Mouse (Mus musculus) T-cell, adult 2 months (primary cell): ENCODE measurements around the gene Mfsd1.

ENCODE experiments used
- DNase-seq: peaks from one replicate; pipeline ENCODE4 v3.0.0; 2022; ENCODE audit warnings: low spot score

The Mfsd1 gene

DNA sequence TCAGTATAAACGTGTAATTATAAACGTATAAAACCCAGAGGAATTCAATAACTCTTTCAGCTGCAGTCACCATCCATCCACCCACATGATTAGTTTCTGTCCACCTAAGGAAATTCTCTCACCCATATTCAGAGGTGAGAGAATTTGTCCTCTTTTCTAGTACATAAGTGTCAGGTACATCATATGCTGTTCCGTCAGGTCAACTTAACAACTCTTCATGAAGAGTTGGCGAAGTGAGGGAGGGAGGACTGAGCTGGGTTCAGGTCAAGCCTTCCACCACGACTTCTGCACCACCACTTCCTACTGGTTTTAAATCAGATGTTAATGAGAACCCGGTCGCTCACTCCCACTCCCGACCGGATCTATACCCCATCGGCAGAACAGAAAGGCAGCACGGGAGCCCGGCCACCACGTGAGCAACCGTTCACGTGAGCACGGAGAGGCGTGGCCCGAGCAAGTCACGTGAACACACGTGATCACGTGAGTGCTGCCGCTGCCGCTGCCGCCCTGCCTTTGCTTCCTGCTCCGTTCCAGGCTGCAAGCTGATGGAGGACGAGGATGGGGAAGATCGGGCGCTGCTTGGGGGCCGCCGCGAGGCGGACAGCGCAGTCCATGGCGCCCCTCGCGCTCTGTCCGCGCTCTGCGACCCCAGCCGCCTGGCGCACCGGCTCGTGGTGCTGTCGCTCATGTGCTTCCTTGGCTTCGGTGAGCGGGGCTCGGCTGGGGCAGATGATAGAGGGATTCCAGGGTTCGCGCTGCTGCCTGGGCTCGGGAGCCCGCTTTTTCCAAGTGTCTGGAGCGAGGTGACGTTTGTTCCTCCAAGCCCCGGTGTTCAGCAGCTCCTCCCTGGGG is at the start of gene Mfsd1:
TSS of gene Mfsd1 (plus strand) at position 469 of the 852 bp plus-strand sequence.
- DNase-seq, result peak; percentile 88

DNA sequence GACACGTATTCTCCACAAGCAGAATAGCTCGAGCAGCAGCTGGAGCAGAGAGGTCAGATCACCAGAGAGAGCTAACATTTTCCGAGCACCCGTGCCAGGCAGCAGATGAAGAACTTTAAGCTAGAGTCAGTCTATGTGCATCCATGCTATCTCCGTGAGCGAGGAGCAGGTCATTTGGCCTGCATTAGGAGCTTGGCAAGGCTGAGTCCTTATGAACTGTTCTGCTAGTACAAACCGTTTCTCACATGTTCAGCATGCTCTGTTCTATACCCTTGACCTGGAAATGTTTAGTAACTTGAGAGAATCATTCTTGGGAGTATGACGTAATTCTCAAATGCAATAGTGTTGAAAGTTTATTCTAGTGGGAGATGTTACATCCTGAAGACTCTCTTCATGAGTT is 38.9 kb upstream of the Mfsd1 start:
- DNase-seq, result no peak

DNA sequence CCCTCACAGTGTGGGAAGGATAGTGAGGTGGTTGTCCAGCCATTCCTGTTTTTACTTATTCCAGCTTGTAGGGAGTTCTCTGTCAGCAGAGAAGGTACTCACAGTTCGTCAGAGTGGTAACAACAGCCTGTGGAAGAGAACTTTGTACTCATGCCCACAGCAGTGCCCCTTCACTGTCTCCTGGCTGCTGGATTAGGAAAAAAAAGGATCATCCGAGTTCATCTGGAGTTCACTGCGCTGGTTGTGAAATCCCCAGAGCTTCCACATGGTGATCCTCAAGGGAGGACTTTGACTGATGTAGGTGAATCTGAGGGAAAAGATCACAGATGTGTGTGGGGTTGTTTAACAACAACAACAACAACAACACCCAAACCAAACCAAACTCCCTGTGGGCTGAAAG is 31.3 kb upstream of the Mfsd1 start:
- DNase-seq, result no peak

DNA sequence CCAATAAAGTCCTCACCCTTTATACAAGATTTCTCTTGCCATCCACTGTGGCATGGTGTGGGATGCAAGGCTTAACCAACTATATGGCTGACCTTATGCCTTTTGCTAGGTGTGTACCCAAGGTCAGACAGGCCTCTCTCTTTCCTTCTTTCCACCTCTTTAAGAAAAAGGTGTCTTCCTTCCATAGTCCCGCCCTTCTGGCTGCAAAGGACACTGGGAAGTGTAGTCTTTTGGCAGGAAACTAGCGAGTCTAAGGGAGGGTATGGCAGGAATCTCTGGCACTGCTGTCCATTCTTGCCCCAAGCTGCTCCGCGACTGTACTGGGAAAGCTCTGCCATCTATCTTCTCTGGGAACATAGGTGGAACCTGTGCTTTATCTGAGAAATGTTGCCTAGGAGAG is 29.3 kb upstream of the Mfsd1 start:
- no peak for DNase-seq

DNA sequence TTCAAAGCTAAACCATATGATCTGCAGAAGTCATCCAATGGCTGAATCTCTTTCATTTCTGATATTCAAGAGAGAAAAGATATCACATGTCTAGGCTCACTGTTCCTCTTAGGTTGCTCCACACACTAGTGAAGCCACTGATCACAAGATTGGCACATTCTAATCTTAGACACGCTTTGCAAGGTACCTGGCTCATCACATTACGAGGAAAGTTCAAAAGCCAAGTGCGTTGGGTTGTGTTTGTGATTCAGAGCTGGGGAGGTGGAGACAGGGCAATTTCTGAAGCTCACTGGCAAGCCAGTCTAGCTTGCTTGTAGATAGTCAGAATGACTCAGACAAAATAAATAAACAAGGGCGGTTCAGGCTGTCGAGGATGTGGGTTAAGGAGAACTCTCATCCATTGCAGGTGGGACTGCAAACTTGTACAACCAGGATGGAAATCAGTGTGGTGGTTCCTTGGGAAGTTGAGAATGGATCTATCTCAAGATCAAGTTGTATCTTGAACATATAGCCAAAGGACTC is 28.6 kb upstream of the Mfsd1 start:
- DNase-seq, result no peak

DNA sequence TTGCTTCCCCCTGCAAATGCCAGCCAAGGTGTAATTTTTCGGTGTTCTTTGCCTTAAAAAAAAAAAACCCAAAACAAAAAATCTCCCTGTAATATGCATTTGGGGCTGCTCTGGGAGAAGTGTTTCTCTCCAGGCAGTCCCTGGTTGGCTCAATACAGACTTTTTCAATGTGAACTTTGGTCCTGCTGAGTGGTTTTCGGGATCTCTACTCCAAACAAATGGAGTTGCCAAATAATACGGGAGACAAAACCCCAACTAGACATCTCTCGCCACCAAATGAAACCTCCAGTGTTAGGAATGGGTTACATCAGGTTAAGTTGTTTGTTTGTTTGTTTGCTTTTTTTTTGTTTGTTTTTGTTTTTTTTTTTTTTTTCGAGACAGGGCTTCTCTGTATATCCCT is 27.3 kb upstream of the Mfsd1 start:
- DNase-seq, result no peak

DNA sequence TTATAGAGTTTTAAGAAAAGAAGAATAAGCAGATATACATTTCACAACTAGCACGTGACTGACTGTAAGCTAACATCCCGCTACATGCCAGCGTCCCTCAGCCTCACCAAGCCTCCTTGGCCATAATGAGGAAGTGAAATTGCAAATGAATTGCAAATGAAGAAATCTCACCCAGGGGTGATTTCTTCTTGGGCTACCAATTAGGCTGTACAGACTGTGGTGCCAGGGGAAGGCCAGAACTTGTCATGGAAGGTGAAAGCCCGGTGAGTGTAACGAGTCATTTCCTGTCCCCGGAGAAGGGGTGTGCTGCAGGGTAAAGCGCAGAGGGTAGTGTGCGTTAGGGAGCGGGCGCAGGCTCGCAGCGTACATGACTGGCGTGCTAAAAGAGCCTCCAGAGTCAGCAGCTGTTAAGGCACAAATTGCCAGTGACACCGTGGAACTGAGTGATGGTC is 25.3 kb upstream of the Mfsd1 start:
- no peak for DNase-seq

DNA sequence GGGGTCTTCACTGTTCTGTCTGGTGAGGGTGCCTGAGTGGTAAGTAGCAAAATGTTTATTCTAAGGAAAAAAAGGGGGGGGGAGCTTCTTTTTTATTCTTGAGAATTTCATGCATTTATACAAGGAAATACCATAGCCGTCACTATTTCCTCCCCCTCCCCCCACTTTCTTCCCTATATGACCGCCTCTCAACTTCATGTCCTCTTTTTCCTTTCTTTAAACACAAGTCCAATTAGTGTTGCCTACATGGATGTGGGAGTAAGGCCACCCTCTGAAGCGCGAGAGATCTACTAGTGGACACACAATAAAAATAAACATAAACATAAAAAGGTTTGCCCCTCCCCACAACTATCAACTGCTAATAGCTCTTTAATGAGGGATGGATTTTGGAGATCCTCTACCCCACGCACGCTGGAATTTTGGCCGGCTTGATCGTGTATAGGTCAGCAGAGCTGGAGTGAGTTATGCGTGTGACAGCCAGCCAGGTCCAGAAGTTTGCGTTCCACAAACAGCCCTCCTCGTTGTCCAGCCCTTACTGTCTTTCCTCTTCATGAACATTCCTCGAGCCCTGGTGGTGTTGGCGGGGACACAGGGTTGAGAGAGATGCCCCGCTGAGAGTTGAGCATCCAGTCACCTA is 24.7 kb upstream of the Mfsd1 start:
- no peak for DNase-seq

DNA sequence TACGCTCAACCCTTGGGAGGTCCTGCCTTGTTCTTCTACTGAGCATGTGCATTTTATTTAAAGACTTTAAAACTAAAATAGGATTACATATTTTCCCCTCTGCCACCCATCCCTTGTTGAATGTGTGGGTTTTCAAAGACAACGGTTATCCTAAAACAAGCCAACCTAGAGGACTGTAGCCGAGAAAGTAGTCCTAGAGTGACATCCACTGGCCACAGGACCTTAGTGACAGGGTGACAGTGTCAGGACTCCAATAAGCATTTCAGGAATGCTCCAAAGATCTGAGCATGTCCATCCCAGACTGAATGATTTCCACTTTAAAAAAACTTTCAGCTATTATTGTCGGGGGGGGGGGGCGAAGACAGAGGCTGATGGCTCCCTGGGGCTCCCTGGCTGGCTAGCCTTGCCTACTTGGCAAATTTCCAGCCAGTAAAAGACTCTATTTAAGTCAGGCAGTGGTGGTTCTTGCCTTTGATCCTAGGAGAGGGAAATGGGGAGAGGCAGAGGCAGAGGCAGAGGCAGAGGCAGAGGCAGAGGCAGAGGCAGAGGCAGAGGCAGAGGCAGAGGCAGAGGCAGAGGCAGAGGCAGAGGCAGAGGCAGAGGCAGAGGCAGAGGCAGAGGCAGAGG is 17.7 kb upstream of the Mfsd1 start:
- DNase-seq, result no peak

DNA sequence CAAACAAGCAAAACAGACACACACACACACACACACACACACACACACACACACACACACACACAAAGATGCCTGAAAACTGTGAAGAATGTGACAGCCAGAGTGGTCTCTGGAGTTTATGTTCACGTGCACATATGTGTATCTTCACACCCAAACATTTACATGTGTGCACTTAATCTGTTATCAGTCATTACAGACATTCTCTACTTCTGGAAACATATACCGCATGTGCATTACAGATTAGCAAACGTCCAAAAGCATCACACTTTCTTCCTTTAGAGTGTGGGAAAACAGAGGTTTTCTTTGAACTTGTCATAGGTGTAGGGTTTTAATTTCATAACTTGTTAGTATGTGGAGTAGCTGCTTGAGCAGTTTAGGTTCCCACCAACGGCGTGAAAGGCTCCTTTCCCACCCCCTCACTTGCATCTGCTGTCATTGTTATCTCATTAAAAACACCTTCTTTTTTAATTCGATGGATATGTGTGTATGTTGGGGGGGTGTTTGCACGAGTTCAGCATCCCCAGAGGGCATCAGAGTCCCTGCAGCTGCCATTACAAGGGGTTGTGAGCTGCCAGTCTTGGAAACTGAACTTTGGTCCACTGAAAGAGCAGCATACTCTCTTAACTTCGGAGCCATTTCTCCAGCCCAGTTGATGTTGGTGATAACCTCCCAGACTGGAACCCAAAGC is 16.9 kb upstream of the Mfsd1 start:
- no peak for DNase-seq

DNA sequence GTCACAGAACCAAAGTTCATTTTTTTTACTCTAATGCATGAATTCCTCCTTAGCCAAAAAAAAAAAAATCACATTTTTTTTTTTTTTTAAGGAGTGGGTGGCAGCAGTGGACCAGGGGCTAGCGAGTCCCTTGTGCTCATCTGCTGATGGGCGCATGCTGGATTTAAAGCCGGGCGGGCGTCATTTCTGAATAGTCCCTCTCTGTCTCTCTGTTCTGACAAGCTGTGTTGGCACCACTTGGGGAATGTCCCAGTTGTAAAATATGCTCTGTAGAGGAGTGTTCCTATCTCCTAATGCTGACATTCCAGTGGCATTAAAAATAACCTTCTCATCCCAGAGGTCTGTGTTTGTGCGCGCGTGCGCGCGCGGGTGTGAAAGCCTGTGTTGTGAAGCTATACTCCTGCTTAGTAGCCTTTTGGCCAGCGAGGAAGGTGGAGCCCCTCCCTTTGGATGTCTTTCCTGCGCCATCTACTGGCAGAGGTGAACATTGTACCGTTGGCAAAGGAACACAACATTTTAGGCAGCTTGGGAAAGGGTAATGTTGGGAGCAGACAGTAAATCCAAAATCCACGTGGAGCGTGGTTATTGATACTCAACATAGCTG is 14.4 kb upstream of the Mfsd1 start:
- DNase-seq, result peak; percentile 28

DNA sequence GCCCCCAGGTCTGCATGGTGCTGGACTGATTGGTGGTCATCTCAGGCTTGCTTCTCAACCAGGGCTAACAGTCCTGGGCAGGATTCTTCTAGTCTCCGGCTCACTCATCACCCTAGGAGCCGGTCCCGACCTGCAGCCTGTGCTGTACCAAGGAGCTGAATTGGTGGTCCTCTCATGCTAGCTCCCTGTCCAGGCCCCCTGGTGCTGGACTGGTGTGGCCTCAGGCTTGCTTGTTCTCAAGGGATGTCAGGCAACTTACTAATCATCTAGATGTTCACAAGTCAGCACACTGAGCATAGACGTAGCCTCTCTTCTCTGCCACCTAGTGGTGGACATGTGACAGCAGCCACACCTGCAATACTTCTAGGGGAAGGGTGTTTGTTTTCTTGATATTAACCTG is 9.6 kb upstream of the Mfsd1 start:
- DNase-seq, result peak; percentile 26

DNA sequence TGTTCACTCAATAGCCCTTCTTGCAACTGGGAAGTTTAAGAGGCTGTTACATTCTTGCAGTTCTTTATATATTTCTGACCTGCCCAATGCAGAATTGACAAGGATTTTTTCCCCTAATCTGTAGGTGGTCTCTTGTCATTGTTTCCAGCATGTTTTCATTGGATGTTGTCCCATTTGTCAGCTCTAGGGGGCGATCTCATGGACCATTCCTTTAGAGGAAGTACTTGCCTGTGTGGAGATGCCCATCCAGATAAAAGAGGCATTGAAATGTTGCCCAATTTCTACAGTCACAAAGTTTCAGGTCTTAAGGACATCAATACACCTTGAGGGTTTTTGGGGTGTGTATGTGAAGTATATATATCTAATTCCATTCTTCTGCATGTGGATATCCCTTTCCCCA is 9.0 kb upstream of the Mfsd1 start:
- no peak for DNase-seq

DNA sequence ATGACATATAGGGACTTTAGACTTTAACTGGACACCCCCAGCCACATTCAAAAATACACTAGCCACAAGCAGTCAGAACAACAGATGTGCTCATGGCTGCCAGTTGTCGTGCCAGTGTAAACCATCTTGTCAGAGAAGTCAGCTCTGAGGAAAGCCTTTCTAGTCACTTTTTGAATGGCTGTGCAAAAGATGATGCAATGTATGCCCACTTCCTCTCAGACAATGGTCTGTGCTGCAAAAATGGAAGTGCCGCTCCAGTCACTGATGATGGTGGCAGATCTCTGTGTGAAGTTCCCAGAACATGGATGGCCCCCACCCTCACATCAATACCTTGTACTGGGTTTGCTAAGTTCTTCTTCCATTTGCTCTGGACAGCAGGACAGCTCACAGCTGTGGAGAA is 6.3 kb upstream of the Mfsd1 start:
- DNase-seq, result no peak

DNA sequence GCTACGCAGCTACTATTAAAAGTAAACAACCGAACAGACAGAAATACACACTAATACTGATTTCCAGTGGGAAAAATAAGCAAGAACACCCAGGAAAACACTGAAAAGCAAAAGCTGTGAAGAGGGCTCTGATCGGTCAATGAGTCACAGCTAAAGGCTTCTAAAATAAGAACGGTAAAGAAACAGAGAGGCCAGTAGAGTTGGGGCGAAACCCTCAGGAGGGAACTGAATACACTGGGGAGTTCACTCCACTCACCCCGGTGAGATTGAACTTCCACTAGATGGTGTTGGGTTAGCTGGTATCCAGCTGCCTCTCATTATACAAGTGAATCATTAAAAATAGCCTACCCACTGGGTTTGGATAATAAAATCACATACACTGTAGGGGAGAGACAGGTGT is 5.8 kb upstream of the Mfsd1 start:
- DNase-seq, result no peak

DNA sequence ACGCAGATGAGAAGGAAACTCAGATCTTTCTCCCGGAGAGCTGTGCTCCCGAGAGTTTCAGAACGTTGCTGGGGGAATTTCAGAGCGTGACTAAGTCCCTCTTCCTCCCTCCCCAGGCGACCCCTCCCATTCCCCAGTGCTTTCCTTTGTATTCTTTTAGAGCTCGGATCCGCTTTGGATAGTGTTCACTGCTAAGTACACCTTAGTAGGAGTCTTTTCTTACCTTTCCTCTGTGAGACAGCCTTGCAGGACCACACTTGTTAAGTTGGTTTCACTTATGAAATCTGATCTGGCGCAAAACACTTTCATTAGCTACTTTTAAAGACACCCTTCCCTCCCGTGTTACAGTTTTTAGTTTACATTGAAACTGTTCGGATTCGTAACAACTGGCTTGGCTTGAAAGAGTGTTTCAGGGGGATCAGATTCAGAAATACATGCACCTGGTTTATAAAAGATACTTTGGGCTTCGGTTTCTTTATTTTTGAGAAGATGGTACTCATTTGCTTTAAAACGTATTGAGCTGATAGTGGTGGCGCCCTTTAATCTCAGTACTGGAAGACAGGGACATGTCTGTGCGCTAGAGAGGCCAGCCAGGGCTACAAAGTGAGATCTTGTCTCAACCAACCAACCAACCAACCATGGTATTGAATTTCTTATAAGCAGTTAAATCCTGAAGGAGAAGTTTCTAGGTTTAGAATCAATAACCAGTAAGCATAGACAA is 744 bp downstream of the Mfsd1 start:
- DNase-seq, result no peak

DNA sequence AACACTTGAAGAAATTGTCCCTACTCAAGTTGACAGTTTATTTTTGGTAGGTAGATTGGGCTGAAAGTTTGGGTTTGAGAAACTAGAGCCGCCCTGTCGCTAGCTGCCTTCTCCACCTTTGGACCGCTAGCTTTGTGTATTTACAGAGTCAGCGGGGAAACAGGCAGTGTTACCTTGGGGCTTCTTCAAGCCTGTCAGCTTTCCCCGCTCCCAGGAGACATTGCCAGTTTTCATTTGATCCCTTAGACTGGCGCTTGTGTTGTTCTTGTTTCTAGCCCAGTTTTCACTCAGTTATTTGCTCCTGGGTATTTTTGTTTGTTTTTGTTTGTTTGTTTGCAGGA is 1.3 kb downstream of the Mfsd1 start:
- no peak for DNase-seq

DNA sequence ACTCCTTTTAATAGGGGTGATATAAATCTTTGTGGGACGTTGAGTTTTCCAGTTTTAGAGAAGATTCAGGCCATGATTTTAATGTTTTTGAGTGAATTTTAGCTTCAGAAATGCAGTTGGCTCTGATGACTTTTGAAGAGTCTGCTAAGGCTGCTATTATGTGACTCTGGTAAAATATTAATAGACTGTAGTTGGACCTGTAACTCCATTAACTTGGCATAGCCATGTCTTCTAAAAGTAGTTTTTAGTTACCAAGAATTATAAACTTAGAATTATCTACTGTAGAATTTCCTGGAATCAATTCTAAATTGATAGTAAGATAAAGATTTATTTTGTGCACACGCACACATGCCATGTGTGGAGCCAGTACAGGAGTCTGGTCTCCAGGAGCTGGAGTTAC is 4.0 kb downstream of the Mfsd1 start:
- DNase-seq, result no peak

DNA sequence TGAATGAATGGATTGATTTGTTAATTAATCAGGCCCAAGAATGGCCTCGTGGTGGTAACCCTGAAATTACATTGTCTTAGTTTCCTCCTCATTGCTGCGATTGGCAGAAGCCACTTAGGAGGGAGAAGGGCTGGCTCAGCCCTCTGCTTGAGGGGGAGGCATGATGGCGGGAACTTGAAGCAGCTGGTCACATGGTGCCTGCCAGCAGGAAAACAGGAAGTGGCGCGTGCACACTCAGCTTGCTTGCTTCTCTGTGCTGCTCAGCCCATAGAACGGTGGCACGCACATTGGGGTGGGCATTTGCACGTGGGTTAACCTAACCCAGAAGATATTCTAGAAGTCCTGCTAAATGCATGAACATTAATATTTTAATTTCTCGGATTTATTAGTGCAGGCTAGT is 4.9 kb downstream of the Mfsd1 start:
- no peak for DNase-seq

DNA sequence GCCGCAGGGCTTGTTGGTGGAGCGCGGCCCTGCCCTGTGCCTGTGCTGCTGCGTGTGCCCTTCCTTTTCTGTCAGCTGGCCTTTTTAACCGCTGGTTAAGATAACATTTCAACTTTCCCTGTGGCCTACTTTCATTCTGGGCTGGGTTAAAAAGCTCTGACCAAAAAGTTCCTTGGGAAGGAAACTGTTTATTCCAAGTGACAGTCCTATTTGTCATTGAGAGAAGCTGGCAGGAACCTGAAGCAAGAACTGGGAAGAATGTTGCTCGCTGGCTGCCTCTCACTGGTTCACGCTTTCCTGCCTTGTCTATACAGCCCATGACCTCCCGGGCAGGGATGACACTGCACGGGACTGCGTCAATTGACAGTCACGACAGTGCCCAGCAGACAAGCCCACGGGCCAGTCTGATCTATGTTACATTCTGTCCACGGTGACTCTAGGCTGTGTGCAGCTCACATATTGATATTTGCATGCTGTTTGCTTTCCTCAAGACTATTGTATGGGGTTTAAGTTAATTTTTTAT is 19.1 kb downstream of the Mfsd1 start:
- no peak for DNase-seq

DNA sequence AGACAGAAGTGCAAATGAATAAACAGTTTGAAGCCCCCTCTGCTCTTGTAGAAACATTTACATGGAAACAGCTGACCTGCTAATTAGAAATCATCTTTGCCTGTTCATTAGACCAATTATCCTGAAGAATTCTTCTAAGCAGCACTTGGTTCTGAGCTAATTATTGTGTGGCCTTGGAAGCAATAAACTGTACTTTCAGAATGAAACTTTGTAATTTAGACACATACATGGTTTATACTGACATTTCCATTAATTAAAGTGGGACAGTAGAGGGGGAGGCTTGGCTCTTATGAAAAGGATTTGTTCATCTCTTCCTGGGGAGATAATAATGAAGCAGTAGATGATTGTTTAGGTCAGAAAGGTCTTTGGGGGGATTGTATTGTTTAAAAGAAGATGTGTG is 35.7 kb downstream of the Mfsd1 start:
- DNase-seq, result no peak
